Mouse (Mus musculus): Measurements from ENCODE around the gene Arl8a.

Arl8a gene

DNA sequence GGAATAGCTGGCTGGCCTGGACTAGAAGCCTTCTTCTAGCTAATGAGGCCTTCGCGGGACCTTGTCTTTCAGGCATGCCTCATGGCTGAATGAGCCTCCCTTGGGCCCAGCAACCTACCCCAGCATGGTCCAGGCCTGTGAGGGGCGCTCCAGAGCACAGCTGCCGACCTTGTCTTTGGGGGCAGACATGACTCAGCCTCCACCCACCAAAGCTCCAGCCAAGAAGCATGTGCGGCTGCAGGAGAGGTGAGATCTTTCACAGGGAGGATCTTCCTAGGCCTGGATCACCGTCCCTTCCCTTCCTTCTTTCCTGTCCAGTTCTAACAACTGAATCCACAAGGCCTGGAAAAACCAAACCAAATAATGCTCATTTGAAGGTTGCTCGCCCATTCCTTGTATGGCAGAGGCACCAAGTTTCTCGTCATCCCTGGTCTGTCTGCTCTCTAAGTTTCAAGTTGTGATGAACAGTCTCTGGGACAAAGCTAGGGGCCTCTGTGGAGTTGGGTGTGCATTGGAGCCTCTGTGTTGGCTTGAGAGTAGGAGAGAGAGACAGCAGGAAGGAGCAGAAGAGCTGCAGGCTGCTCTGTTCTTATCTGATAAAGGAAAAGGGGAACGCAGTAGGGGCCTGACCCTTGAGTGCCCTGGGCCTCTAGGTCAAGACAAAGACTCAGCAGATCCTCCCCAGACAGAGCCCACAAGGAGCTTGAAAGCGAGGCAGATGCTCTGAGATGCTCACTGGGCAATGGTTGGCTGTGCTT lies 12.8 kb upstream of the Arl8a start:
- DNase-seq (ENCODE audit: low spot score): no peak

- no peak for DNase-seq (ENCODE audit: low spot score)
These were observed 11.4 kb upstream of the Arl8a start for GRCm38 (mm10) chr1:135135111-135135787.

DNA sequence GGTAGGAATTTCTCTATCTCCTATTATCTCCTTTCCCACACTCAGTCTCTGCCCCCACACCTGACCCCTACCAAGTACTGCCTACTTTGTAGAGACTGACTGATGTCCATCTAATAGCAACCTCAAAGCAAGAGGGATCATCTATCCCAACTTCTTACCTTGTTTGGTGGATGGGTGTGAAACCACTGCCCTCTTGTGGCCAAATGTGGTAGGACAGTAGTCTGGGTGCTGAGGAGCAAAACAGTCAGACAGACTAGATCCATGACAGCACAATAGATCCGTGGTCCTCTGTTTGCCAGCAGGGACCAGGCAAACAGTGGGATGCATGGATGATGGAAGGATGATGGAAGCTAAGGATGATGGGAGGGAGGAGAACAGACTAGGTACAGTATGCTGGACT lies 10.1 kb upstream of the Arl8a start:
- no peak for DNase-seq (ENCODE audit: low spot score)

- DNase-seq (ENCODE audit: low spot score): no peak
These were observed 6.7 kb upstream of the Arl8a start for GRCm38 (mm10) chr1:135139906-135140305.

DNA sequence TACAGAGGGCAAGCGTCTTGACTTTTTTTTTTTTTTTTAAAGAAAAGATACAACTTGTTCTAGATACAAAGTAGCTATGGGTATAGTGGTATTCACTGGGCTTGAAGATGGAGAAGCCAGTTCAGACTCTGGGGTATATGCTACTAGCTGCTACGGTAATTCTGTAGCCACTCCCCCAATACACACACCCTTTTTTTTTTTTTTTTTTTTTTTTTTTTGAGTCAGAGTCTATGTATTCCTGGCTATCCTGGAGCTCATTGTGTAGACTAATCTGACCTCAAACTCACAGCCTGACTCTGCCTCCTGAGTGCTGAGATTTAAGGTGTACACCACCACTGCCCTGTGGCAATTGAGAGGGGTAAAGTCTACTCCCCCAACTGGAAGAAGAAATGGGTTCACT lies 4.2 kb upstream of the Arl8a start:
- no peak for DNase-seq (ENCODE audit: low spot score)

- no peak for DNase-seq (ENCODE audit: low spot score)
These were observed 2.7 kb upstream of the Arl8a start for GRCm38 (mm10) chr1:135143940-135144339.

GRCm38 (mm10) chr1:135146946-135147701 lies 500 bp downstream of the Arl8a start:
- peak; percentile 73 for DNase-seq (ENCODE audit: low spot score)

DNA sequence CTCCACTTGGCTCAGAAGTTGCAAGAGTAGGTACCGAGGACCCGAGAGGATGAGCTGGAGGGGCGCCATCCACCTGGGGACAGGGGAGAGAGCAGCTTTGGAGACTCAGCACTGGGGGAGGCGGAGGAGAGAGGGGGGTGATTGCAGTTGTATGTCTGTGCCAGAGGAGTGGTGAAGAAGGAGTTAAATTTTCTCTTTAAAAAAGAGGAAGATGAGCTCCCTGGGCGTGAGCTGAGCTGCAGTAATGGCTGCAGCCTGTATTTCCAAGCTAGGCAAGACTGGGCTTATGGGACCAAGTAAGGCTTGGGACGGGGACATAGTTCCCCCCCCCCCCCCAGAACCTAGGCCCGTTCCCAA lies 1.1 kb downstream of the Arl8a start:
- DNase-seq (ENCODE audit: low spot score): no peak

GRCm38 (mm10) chr1:135148476-135148875 lies 1.9 kb downstream of the Arl8a start:
- DNase-seq (ENCODE audit: low spot score): no peak

GRCm38 (mm10) chr1:135148996-135149395 lies 2.4 kb downstream of the Arl8a start:
- no peak for DNase-seq (ENCODE audit: low spot score)

GRCm38 (mm10) chr1:135154011-135154410 lies 7.4 kb downstream of the Arl8a start:
- no peak for DNase-seq (ENCODE audit: low spot score)

DNA sequence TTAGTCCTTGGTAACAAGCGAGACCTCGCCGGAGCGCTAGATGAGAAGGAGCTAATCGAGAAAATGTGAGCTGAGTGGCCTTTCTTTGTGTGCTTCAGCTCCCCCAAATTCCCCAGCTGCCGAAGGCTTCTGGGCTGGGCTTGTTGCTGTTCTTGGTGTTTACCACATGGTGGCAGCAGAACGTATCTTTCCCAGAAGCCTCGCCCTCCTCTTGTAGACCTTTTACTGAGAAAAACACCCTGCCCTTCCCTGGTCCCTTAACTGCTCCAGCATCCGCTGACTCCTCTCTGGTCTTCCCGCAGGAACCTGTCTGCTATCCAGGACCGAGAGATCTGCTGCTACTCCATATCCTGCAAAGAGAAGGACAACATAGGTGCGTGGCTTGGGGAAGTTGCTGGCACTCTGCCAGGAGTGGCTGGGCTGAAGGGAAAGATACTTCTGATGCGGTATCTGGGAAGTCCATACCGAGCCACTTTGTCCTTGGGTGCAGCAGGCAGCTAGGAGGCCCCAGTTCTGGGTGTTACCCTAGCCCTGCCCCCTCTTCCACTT lies 7.9 kb downstream of the Arl8a start:
- DNase-seq (ENCODE audit: low spot score): no peak

DNA sequence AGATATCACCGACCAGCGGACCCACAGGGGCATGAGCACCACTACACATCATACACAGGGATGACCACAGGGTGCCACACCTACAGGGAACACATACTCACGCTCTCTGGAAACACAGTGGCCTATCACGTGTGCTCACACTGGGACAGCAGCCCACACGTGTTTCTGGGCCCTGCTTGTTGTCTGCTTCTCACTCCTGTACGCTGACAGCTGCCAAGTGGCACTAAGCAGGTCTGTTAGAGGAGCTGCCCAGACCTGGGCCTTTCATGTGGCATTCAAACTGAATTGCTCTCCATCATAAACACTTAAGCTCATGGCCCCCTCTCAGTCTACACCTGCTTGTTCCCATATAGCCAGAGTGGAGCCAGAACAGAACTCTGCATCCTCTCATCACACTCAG lies 9.7 kb downstream of the Arl8a start:
- no peak for DNase-seq (ENCODE audit: low spot score)

DNA sequence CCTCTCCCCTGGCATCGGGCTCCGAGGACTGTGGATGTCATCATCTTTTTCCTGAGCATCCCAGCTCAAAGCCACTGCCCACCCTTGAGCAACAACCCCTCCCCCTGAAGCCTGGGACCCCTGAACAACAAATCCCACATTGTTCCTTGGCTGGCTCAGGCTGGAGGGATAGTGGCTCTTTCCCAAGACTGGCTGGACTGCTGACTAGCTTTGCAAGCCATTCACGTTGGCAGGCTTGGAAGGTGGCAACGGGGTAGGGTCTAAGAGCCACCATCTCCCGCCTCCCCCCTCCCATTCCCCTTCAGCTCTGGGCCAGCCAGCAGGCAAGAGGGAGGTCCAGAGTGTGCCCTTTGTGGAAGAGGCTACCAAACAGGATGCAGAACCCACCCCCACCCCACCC lies 12.0 kb downstream of the Arl8a start:
- DNase-seq (ENCODE audit: low spot score): no peak

DNA sequence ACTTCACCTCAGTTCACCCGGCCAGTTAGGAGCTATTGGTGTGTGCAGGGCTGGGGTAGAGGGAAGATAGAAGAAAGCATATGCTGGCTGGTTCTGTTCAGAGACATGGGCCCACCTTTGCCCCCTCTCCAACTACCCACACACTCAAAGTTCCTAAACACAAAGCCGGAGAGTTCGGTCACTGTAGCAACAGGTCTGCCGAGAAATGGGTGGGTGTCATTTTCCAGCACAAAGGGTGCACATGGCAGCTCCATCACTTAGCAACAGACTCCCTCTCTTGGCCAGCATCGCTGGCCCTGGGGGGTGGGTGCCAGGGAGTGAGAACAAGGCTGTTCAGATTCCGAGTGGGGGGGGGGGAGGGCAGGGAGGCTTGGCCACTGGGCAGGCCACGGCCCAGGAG lies 12.4 kb downstream of the Arl8a start:
- no peak for DNase-seq (ENCODE audit: low spot score)

- no peak for DNase-seq (ENCODE audit: low spot score)
These were observed 13.0 kb downstream of the Arl8a start for GRCm38 (mm10) chr1:135159556-135160123.

DNA sequence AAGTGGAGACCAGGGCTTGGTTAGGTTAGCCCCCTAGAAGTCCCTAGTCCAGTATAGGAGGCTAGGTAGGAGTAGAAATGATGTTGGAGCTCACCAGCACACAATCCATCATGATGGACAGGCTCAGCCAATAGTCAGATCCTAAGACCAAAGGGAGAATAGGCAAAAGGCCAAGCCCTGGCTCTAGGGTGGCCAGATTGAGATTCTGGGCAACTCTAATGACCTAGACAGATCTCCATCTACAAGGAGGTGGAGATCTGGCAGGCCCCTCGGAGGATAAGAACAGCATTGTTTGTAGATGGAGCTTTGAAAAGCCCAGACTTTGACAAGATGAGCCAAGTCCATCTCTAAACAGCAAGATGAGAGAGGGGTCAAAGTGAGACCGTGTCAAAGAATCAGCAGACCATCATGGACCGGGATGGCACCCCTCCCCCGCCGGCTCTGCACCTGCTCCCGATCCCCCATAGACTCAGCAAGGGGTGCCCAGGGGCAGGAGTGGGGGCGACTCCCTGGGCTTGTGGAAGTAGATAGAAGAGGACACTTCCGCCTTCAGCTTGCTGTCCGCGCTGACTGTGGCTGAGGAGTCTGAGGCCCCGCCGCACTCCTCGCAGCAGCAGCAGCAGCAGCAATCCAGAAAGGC lies 13.9 kb downstream of the Arl8a start:
- DNase-seq (ENCODE audit: low spot score): no peak

- no peak for DNase-seq (ENCODE audit: low spot score)
These were observed 16.1 kb downstream of the Arl8a start for GRCm38 (mm10) chr1:135162720-135163119.

DNA sequence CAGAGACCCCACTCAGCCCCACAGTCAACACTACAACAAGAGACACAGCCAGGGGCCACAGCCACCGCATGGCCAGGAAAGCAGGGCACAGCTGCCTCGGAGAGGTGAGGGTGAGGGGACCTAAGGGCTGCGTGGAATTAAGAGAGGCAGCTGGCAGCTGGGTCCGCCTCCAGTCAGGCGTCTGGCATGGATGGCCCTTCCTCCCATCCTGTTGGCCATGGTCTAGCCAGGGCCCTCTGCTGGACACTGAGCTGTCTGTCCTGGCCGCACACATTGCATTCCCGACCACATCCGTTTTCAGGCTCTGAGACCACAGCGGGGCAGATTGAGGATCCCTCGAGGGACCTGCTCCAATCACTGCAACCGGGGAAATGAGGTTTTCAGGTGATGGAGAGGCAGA lies 20.8 kb downstream of the Arl8a start, which contains the start of gene Gpr37l1:
Gene Gpr37l1 (minus strand): TSS at position 247 of the 400 bp plus-strand sequence.
- no peak for DNase-seq (ENCODE audit: low spot score)

DNA sequence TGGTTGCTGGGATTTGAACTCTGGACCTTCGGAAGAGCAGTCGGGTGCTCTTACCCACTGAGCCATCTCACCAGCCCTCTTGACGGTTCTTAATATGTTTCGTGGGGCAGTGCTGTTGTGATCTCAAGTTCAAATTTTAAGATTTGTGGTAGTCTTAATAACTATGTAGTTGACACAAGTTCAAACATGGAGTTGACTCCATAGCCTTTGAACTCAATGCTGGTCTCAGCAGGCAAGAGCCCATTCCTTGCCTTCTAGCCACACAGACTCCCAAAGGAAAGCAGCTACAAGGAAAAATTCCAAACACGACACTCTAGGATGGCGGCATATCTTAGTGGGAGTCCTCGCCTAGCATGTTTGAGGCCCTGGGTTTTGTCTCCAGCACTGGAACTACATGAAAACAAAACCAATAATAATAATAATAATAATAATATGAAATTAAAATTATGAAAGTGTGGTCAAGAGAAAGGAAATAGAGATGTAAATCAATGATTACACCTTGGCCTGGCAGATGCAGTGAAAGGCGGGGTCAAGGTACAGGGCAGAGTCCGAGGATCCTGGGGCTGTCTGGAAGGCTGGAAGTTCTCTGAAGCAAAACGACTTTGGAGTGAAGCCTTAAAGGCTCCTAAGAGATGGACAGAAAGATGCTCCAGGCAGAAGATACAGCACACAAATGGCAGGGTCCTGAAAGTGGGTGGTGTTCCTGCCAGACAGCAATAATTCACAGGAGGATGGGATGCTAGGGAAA lies 22.0 kb downstream of the Arl8a start:
- DNase-seq (ENCODE audit: low spot score): no peak

- no peak for DNase-seq (ENCODE audit: low spot score)
These were observed 23.1 kb downstream of the Arl8a start for GRCm38 (mm10) chr1:135169556-135170224.
